Mouse (Mus musculus): Measurements from ENCODE around the gene Hebp1. TPM values are rescaled to one million over a fixed set of nuclear protein-coding genes. Genes with fewer than 3 reads are reported as not detected.
A peak's percentile ranks its signal among the peaks of the same experiment; 100 is the strongest.

Hebp1 gene
- total RNA-seq, 2 experiments from 2014 or later: 6.8 to 6.9 TPM

DNA sequence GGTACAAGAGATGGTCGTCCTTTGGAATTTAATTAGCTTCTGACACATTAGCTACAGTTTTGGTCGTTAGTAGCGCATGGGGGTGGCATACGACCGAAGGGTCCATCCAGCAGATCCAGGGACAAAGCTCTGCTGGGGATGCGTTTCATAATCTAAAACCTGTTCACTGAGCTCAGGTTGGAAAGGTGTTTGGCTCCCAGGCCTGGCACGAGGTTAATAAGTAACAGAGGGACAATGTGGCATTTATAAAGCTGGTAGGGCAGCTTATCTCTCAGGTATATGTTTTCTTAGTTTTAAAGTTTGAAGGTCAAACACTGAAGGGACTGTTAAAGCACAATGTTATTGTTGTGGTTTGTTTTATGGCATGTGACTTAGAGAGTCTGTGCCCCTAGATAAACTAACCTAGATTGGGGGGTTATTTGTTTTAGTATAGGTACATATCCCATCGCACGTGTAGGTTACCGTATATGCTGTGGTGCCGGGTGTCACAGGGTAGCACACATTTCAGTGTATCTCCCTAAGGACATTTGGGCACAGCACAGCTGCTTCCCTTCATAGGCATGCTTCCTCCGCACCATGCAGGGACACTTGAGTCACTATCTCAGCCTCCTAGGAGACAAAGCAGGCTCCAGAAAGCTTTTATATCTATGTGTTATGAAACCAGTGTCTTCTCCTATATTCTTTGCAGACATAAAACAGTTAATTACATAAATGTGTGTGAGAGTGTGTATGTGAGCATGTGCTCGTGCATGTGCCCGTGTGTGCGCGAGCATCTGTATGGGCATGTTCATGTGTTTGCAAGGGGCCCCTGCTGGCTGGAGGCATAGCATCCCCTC is 2.5 kb upstream of the Hebp1 start:
- DNase-seq: no peak
- intact Hi-C loops (cut with DNase I): no loop called here

- no peak for DNase-seq
- intact Hi-C loops (cut with DNase I): no loop called here
Measured at GRCm38 (mm10) chr6:135198726-135199125, 904 bp upstream of the Hebp1 start.

DNA sequence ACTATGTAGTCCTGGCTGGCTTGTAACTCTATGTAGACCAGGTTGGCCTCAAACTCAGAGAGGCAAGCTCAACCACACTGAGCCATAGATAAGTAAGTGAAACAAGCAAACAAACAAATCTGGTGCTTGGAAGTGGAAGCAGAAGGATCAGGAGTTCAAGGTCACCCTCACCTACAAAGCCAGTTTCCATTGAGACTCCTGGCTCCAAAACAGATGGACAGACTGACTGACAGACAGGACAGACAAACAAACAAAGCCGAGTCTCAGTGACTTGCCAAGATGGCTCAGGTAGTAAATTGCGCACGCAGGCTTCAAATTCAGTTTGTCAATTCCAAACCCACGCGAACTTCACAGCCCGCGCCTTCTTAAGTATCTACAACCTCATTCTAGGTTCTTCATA is 376 bp downstream of the Hebp1 start:
- intact Hi-C loops (cut with DNase I): no loop called here
- DNase-seq: no peak

GRCm38 (mm10) chr6:135196707-135197106 is 1.1 kb downstream of the Hebp1 start:
- intact Hi-C loops (cut with DNase I): no loop called here
- DNase-seq: no peak

DNA sequence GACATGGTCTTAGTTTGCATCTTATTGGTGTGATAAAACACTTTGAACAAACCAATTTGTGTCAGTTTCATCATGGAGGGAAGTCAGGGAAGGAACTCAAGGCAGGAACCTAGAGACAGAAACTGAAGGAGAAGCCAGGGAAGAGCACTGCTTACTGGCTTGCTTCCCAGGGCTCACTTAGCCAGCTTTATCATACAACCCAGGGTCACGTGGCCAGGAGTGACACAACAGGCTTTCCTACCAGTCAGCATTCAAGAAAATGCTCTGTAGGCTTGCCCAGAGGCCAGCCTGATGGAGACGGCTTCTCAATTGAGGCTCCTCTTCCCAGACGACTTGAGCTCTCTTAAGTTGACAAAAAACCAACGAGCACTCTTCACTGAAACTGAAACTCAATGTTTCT is 2.9 kb downstream of the Hebp1 start:
- intact Hi-C loops (cut with DNase I): no loop called here
- DNase-seq: no peak

- DNase-seq: no peak
- intact Hi-C loops (cut with DNase I): no loop called here
Measured at GRCm38 (mm10) chr6:135193733-135194132, 4.1 kb downstream of the Hebp1 start.

DNA sequence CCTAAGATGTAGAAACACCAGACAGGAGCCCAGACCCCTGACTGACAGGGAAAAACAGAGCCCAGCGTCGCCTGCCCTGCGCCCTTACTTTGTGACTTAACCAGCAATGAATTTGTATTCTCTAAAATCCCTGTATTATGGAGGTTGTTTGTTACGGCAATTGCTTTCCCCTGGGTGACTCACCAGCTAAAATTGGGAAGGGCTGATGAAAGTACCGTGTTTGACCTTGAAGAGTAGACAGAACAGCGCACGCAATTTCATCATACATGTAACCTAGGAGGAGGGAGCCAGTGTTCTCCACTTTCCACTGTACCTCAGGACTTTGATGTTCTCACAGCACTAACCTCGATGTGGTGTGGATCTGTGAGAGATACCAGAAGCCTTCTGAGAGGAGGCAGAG is 4.8 kb downstream of the Hebp1 start:
- DNase-seq: no peak
- intact Hi-C loops (cut with DNase I): no loop called here

DNA sequence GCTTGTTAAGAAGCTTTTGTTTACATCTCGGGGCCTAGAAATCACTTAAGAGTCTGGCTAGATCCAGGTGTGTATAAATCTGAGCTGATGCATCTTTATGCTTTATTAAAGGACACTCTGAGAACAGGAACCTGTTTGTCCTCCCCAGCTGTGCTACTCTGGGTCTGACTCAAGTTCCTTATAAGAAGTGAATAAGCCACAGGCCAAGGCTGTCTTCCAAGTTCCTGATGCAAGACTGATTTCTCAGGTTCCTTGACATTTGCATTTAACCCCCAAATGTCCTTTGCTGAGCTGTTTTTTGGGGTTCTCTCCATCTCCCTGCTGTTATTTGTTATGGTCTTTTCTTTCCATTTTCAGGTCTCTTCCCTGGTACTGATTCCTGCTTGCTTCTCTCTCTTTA is 5.9 kb downstream of the Hebp1 start:
- intact Hi-C loops (cut with DNase I): no loop called here
- DNase-seq: no peak

GRCm38 (mm10) chr6:135190122-135190521 is 7.7 kb downstream of the Hebp1 start:
- intact Hi-C loops (cut with DNase I): no loop called here

GRCm38 (mm10) chr6:135188629-135189028 is 9.2 kb downstream of the Hebp1 start:
- intact Hi-C loops (cut with DNase I): no loop called here
- no peak for DNase-seq

More at GRCm38 (mm10) chr6:135190122-135190521, 7.7 kb downstream of the Hebp1 start:
- DNase-seq: no peak

DNA sequence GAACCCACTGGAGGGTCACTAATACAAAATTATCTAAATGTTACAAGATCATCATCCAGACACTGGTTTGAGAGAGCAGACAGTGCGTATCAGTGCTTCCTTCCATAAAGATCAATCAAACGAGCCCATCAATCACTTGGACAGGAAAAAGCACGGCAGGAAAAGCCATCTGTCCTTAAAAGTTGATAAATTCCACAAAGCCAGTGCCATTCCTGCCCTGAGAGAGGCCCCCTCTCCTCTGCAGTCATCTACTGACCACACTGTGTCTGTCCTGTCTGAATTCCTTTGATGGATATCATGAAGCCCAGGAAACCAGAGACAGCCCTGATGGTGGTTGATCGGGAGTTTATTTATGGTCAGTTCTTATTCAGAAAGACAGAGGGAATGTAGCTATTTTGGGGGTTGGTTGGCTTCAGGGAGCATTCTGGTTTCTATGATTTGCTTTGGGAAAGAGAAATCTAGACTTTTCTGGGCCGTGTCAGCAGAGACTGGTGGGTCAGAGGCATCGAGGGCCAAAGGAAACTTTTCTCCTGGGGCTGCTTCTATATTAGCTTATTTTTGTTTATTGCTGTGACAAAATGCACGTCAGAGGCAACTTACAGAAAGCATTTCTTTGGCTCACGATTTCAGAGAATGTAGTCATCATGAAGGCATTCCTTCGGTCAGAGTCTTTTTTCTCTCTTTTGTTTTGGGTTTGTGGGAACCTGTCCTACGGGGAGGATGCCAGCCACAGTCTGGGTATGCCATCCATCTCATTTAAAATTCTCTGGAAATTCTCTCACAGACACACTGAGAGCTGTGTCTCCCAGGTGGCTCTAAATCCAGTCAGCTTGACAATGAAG is 10.5 kb downstream of the Hebp1 start:
- no peak for DNase-seq
- intact Hi-C loops (cut with DNase I): no loop called here

DNA sequence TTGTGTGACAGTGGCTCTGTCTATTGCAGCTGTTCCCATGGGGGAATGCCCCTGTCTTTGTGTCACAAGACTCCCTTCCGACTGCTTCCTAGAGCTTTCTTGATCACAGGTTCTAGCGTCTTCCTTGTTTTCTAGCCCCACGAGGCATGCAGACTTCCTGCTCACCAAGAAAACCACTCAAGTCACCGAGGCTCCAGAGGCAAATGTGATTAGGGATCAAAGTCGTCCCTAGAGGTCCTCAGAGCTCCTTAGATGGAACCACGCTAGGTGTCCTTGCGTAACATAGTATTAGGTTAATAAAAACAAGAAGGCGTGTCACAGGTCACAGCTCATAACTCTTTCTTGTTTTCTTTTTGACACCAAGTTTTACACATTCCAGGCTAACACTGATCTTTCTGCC is 13.9 kb downstream of the Hebp1 start:
- DNase-seq: no peak
- intact Hi-C loops (cut with DNase I): no loop called here

DNA sequence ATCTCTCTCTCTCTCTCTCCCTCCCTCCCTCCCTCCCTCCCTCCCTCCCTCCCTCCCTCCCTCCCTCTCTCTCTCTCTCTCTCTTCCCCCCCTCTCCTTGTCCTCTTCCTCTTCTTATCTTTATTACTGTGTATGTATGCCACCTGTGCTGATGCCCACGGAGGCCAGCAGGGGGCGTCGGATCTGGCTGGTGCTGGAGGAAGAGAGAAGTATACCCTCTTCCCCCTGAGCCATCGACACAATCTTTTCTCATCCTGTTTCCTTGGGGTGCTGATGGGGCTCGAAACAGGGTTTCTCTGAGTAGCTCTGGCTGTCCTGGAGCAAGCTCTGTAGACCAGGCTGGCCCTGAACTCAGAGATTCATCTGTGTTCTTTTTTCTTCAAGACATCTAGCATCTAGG is 14.9 kb downstream of the Hebp1 start:
- no peak for DNase-seq
- intact Hi-C loops (cut with DNase I): no loop called here

- intact Hi-C loops (cut with DNase I): no loop called here
- no peak for DNase-seq
Measured at GRCm38 (mm10) chr6:135178599-135178998, 19.2 kb downstream of the Hebp1 start.

- DNase-seq: no peak
- intact Hi-C loops (cut with DNase I): no loop called here
Measured at GRCm38 (mm10) chr6:135177271-135177670, 20.6 kb downstream of the Hebp1 start.

DNA sequence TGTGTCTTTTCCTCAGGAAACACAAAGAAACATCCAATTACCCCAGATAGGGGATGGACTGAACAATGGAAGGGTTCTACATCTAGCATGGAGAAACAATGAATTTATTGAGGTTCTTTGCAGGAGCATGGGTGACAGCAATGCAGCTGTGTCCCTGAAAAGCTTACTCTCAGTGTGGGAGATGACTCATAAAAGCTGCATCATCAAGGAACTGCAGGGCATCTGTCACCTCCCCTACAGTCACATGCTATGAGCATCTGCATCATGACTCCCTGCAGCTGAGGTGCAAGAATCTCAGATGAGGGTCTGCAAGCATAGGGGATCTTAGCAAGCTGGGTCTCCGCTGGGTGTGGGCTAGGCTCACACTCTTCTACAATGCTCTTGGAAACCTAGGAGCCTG is 22.8 kb downstream of the Hebp1 start:
- DNase-seq: no peak
- intact Hi-C loops (cut with DNase I): no loop called here

- intact Hi-C loops (cut with DNase I): no loop called here
- DNase-seq: no peak
Measured at GRCm38 (mm10) chr6:135171736-135172135, 26.1 kb downstream of the Hebp1 start.

DNA sequence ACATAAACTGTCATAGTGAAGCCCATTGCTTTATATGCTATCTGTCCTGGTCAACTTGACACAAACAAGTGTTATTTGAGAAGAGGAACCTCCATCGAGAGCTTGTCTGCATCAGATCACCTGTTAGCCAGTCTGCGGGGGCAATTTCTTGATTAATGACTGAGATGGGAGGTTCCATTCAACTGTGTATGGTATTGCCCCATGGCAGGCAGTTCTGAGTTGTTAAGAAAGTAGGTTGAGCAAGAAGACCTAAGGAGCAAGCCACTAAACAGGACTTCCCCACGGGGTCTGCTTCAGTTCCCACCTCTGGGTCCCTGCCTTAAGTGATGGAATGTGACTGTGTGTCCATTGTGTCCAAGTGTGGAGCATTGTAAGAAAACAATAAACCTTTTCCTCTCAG is 28.6 kb downstream of the Hebp1 start:
- DNase-seq: no peak
- intact Hi-C loops (cut with DNase I): no loop called here

DNA sequence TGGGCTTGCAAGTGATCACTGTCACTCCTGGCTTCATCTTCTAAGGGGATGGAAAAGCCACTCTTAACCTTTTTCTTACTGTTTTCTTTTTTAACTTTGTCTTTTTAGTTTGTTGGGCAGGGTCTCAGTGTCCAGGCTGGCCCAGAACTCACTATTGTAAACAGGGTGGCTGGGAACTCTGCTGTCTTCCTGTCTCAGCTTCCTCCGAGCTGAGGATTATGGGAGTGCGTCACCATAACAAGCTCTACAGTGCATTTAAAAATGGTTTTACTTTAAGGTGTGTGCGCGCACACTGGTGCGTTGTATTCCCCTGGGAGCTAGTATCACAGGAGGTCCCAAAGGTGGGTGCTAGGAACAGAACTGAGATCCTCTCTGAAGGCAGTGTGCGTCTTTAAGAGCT is 29.4 kb downstream of the Hebp1 start:
- no peak for DNase-seq
- intact Hi-C loops (cut with DNase I): no loop called here

GRCm38 (mm10) chr6:135167380-135168311 is 30.2 kb downstream of the Hebp1 start:
- DNase-seq: peak; percentile 82 to 84
- intact Hi-C loops (cut with DNase I): no loop called here

DNA sequence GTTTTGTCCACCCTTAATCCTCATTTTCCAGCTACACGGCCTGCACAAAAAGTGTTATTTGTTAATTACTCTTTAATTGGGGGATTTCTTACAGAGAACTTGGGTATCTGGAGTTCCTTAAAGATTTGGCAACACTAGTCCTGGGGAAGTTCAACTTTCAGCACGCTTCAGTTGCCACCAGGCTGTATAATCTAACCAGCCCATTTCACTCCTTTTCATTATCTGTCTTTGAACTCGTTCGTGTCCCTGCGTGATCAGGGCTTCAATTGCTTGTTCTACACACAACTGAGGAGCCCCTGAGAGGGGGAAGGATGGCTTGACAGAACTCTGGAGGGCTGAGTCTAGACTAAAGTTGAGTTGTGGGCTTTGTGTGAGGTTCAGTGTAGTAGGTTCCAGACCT is 31.1 kb downstream of the Hebp1 start:
- intact Hi-C loops (cut with DNase I): no loop called here
- DNase-seq: no peak

Data from gastrocnemius, postnatal 36 days (tissue).